Mouse (Mus musculus) cerebellum, postnatal 4 days (tissue): ENCODE measurements at regions not wholly inside any gene's neighbourhood (a gene's known extent, or its start where the extent isn't known, plus 50 kb on each side); places are given as distances from the start of the nearest gene placed in this dataset.
"Not testable (repeated sequence)": the region's sequence is repeated elsewhere in the genome, so short reads cannot be mapped to it uniquely, and the experiment has no call there.

Source experiments
- DNase-seq, 2 experiments: peaks; one replicate each; pipeline ENCODE4 v3.0.0; 2022; ENCODE audit warnings: low spot score in 2 of 2, mixed read lengths in 1 of 2

DNA sequence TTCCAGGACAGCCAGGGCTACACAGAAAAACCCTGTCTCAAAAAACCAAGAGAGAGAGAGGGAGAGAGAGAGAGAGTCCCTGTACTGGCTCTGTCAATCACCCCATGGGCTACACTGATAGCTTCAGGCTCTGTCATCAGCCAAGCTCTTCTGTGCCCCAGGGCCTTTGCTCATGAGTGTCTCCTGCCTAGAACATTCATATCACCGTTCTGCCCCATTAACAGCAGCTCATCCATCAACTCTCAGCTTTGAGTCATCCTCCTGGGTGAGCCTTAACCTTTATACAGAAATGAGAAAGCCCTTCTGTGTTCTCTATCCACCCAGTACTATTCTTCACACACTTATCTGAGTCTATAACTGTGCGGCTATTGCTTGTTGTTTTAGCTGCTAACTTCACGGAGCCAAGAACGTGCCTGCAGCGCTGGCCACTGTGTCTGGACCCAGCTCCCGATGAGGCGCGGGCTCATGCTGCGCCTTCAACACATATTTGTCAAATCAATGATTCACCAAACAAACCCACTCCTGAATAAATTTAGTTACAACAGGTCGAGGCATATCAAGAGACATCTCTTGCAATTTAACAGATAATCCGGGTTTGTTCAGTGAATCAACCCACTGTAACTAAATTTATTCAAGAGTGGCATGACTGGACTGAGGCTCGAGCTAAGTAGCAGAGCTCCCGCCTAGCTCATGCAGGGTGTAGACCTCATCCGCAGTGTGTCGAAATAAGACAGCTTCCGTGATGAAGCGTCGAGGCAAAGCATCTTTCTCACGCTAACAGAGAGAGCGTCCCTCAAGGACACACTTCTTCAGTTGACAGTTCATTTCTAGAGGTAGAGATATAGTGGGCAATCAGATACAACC lies 152.1 kb downstream of the Katnal1 start:
- DNase-seq: no peak

DNA sequence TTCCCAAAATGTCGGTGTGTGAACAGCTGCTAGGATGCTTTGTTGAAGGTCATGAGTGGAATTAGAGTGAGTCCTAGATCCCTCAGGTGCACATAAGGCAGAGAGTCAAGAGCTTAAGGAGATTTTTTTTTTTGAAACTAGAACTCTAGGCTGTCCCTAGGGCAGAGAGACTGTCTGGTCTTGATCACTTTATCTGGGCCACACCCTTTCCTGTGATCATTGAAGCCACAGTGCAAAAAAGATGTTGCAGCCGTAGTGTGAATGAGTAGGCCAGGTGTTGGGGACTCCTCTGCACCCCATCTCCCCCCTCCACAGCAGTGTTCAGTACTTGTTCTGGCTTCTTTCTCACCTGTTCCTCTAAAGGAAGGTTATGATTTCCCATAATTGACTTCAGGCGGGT lies 153.9 kb downstream of the Katnal1 start:
- no peak for DNase-seq

DNA sequence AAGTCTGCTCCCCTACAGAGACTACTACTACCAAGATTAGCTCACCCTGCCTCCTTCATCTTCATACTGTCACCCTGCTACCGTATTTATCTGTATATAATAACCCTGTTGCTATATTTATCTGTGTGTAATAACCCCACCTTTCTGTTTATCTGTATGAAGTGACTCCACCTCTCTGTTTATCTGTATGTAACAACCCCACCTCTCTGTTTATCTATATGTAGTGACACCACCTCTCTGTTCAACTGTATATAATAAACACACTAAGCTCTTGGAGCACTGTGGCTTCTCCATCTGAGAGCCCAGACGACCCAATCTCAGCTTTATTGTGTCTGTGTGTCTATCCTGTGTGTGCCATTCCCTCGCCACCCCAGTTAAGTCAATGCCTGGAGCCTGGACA lies 154.7 kb downstream of the Katnal1 start:
- no peak for DNase-seq

DNA sequence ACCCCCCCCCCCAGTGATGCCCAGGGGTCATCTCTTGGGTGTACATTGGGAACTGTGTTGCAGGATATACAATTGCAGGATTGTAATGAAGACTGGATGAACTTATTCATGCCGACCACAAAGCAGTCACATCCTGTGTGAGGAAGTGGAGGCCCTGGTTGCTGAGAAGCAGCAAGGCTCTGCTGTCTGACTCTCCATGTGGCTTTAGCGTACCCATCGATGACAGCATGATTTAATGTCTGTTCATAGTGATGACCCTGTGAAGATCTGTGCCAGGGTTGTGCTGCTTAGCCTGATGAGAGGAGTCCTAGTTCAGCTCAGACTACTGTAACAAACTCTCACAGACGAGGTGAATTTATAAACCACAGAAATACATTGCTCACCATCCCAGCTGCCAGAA lies 159.7 kb downstream of the Katnal1 start:
- no peak for DNase-seq

DNA sequence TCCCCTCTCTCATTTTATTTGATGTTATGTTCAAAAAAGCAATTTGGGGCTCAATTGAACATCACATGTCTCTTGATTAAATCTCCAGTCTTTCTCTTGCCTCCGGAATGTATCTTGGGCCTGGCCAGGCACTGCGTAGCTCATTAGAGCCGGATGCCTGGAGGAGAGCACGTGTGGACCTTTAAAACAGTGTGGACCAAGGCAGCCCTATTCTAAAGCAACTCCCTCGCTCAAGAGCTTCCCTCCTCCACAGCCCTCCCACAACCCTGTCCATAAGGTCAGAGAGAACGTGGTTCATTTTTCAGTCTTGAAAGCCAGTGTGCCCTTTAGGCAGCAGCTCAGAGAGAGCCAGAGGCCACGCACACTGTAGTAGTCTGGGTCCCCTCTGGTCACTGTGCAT lies 160.8 kb downstream of the Katnal1 start:
- no peak for DNase-seq

DNA sequence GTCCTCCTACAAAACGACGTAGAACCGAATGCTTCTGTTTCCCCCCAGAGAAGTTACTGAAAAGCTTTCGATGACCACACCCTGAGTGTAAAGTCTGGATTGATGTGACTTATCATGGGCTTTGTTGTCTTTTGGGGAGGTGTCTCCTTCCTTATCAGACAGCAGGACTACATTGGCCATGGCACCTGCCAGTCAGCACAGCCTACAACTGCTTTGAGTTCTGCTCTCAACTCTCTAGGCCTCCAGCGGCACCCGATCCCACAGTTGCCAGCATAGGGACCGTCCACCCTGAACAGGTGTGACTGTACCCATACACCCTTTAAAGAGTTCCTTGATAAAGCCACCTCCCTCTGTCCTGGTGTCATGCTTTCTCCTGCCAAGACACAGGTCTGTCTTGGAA lies 163.1 kb downstream of the Katnal1 start:
- no peak for DNase-seq

DNA sequence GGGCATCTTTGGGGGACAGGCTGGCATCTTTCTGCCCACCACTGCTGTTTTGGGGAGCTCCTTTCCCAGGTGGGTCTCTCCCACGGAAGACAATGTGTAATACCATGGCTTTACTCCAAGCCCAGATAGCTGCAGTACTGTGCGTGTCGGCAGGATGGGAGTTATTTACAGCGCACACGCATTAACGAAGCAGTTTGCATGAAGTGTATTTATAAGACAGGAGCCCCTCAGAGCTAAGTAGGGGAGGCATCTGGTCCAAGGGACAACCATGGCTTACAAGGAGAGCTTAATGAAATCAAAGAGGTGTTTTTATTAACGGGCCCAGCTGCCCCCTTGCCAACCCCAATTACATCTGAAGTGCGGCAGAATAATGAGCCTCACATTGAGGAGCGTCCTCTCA lies 169.0 kb downstream of the Katnal1 start:
- DNase-seq: no peak

DNA sequence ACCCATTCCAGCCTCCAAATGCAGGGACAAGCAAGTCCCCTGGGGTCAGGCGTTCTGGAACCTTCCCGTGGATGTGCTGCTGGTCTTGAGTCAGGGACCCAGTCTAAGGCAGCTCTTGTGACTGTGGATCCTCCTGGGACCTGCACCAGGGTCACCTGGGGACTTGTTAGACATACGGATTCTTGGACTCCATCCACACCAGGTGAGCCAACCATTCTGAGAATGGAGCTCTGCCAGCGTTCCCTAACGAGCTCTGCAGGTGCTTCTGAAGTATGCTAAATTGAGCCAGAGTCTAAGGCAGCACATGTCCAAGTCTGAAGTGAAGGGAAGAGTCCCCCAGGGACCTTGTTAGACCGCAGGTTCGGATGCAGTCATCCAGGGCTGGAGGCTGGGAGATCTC lies 170.3 kb downstream of the Katnal1 start:
- DNase-seq: no peak

DNA sequence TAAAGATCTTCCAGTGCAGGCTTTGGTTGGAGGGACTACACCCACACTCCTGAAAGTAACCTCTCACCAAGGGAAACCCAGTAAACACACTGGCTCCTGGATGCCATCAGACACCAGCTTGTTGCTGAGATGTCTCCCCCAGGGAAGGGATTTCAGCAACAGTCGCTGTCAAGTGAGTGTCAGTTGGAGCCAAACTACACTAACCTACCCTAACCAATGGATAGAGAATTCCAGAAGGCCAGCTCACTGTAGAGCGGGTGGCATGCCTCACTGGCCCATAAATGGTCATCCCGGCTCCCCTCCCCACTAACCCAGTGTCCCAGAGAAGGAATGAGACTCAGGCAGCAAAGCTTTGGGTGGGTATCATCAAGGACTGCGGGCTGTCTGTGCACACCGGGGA lies 171.4 kb downstream of the Katnal1 start:
- no peak for DNase-seq

DNA sequence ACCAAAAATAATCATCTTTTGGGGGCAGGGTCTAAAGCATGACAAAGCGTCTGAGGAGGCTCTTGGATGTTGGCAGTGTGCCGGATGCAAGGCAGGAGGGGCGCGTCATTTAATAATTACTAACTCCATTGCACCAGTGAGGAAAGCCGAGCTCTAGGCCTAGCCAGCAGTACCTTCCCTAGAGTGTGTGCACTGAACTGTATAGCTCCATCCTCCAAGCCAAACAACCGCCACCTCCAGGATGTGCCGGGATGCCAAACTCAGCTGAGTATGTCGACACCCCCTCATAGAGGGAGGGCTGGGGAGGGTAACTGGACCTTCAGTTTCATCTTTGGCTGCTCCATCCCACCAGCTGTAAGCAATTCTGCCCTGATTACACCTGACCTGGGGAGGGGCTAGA lies 171.9 kb downstream of the Katnal1 start:
- DNase-seq: no peak

DNA sequence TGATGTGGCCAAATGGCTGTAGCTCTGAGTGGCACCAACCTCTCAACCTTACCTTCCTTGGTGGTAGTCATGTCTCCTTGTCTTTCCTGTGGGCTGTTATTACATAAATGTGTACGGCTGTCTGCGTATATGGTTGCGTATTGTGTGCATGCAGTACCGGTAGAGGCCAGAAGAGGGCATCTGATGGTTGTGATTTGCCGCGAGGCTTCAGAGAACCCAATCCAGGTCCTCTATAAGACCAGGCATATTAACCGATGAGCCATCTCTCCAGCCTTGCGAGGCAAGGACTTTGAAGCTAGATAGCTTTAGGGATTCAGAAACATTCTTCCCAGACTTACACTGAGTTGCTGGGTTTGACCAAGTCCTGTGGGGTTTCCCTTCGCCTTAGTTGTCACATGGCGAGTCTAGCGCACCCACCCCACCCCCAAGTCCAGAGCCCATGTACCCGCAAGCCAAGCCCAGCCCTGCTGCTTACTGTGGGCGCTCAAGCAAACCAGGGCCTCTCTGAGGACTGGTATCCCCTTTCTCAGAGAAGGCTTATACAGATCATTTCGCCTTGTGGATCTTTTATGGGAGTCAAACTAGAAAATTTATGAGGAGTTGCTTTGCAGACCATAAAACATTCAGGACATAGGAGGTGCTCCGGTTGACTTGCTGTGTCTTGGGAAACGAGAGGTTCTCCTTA lies 172.7 kb downstream of the Katnal1 start:
- peak in 1 of 2 experiments; percentile 20 for DNase-seq

DNA sequence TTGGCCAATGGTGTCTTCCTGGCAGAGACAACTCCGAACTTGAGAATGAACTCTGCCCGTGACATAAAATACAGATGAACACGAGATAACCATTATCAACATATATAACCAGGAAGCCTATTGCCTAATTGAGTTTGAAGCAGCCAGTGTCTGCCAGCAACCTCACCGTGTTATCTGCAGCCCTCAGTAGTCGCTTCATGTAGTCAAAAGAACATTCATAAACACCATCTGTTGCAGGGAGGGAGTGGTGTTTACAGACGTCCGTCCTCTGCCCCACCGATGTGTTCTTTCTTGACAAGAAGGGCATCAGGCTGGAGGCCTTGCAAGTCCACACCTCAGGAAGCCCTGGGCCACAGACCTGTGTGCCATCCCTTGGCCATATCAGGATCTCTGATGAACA lies 173.3 kb downstream of the Katnal1 start:
- no peak for DNase-seq

DNA sequence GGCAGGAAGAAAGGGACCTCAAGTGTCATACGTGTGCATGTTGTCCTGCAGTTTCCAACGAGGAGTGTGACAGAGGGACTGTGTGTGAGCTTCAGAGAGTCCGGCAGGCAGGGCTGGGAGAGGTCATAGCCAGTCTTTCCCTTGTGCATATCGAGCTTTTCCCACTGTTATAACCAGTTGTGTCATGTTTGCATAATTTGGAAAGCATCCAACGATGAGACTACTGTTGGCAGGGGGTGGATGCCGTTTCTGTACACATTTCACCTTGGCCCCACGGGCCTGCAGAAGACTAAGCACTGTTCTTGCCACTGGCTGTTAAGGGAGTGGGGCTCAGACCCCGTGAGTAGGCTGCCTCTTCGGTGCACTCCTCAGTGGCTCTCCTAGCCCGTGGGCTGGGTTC lies 174.2 kb downstream of the Katnal1 start:
- DNase-seq: no peak

DNA sequence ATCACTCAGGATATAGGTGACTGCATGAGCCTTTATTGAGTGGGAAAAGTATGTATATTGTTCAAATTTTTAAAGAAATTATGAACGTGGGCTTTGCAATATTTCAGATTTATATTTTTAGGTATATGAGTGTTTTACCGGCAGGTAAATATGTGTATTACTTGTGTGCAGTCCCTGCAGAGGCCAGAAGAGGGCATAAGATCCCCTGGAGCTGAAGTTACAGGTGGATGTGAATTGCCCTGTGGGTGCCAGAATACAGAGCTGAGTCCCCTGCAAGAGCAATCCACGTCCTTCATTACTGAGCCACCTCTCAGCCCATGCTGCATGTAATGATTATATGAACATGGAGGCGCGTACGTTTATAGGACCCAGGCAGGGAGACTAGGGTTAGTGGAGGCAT lies 174.8 kb downstream of the Katnal1 start:
- DNase-seq: no peak

DNA sequence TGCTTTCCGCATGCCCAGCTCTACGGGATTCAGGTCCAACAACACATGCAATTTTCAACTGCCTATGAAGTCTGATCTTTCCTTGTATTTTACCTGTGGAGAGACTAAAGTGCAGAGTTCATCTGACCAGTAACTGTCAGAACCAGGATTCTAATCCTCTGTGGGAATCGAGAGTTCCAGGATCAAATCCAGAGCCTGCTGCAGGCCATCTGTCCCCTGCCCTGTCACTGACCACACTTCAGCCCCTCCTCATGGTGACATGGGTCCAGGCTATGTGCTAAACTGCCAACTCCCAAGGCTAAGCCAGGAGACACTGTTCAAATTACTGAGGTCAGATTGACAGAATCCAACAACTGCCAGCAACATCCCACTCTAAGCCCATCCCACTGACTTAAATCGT lies 175.7 kb downstream of the Katnal1 start:
- no peak for DNase-seq

DNA sequence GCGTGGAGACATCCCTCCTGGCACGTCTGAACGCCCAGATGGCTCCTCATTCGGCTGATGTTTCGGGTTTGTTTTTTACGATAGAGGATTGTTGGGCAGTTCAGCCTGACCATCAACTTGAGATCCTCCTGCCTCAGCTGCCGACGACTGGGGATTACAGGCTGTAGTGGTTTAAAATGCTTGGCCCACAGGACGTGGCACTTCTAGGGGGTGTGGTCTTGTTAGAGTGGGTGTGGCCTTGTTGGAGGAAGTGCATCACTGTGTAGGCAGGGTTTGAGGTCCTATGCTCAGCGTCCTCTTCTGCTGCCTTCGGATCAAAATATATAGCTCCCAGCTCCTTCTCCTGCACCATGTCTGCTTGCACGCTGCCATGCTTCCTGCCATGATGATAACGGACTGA lies 177.1 kb downstream of the Katnal1 start:
- no peak for DNase-seq

DNA sequence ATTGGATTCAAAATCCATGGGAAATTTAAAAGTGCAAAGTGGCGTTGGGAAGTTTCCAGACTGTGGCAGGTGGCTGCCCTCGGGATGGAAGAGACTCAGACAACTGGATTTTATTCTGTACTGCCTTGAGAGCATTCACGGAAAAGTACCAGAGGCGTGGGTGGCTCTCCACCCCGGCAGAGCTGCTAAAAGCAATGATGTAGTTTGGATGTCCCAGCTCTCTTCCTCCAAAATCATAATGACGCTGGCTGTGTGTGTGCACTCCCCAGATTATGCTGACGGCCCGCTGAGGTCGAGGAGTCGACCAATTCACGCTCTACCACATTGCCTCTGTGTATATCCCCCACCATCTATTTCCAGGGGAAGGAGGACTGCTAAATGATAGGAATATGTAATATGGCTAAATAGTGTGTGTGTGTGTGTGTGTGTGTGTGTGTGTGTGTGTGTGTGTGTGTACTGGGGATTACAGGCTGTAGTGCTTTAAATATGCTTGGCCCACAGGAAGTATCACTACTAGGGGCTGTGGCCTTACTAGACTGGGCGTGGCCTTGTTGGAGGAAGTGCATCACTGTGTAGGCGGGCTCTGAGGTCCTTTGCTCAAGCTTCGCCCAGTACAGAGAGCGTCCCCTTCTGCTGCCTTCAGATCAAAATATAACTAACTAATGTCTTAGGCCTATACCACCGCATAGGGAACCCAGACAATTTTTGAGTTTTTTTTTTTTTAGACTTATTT lies 179.0 kb downstream of the Katnal1 start:
- DNase-seq: no peak

DNA sequence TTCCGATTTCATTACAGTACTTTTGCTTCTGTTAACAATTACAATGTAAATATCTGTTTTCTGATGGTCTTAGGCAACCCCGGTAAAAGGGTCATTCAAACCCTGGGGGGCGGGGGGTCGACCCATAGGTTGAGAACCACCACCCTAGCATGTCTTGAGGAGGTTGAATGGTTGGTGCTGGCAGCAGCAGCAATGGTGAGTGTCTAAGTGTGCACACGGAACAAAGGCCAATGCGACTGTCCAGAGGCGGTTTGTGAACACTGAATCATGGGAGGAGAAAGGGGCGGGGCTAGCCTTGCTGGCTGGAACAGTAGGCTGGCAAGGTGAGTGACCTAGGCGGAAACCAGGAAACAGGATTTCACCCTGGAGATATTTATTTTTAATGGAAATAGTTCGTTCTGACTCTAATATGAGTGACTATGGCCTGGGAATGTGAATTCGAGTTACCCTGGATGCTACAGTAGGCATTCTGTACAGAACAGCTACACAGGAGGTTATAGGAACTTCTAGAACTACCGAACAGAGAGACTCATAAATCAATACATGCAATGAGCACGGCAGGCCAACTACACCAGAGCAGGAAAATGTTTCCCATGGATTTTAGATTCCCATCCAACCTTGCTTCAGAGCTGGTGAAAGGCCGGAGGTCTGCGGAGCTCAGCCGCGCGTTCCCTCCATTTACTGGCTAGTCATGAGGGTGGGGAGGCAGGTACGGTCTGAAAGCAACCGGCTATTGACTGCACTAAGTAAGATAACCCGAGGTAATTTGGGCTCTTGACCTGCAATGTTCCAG lies 181.0 kb downstream of the Katnal1 start:
- DNase-seq: no peak

DNA sequence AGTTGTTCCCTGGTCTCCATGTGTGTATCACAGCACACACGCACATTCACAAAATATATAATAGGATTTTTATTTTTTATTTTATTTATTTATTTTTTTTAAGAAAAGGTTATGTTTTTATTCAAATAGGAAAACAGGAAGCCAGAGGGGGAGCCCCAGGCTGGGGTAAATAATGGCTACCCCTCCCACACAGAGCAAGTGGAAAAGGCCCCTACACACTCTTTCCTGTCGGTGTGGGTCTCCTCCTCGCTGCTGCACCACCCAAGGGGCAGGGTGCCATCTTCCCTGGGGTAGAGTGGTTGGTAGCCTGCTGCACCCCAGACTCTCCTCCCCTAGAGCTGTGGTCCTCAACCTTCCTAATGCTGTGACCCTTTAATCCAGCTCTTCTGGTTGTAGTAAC lies 181.6 kb downstream of the Katnal1 start:
- DNase-seq: no peak

DNA sequence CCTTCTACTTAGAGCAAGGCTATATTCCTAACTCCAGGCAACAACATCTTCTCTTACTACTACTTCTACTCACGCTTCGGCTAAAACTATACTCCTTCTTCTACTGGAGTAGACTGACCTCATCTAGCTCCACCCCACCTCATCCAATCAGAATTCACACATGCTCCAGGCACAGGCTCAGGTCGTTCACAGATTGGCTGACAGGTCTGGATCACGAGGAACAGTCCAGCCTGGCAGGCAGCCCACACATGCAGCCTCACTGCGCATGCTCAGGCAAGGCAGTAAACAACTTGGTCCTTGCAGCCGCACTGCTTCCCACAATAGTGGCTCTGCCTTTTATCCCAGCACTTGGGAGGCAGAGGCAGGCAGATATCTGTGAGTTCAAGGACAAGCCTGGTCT lies 182.4 kb downstream of the Katnal1 start:
- DNase-seq: not testable (repeated sequence)

DNA sequence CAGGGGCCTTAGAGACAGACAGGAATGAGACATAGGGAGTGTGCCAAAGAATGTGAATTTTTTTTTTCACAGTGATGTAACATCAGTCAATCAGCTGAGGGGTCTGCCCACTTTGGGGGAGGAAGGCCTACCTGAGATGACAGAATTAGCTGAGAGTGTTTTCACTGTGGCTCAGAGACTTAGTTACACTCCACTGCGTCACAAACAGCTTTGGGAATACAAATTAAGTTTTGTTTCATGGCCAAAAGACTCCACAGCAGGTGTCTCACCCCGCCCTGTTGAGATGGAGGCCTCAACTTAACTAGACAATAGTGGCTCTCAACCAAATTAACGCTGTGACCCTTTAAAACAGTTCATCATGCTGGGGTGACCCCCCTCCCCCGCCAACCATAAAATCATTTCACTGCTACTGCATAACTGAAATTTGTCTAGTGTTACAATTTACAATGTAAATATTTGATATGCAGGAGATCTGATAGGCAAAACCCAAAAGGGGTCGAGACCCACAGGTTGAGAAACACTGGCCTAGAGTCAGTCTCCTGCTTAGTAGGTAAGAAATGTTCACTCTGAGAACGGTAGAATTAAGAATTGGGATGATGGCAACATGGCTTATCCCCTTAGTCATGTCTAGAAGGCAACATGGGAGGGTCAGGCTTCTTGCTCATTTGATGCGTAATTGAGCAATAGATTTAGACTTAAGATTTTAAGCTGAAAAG lies 184.3 kb downstream of the Katnal1 start:
- DNase-seq: no peak
